Mouse (Mus musculus): ENCODE measurements around the gene Fam177a. TPM values are rescaled to one million over a fixed set of nuclear protein-coding genes. Genes with fewer than 3 reads are reported as not detected.
"Not testable (repeated sequence)": the region's sequence is repeated elsewhere in the genome, so short reads cannot be mapped to it uniquely, and the experiment has no call there.

Fam177a gene
- total RNA-seq (2021) = 10 to 100 TPM; 22.3 to 38.5 TPM

DNA sequence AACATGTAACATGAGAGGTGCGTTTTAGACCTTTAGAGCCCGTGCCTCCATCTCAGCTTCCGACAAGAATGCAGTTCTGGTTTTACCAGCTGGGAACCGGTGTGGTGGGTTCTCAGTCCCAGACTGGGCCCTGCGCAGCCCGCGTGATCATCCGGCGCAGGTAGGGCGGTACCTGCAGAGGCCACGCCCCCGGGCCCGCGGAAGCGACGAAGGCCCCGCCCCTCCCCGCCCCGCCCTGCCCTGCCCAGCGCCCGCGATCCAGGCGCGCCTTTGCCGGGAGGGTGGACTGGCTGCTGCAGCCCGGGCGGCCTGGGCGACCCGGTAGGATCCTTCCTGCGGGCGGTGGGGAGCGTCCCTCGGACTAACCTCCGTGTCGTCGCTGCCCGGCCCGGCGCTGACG lies at the start of gene Fam177a:
Gene Fam177a (plus strand): TSS at position 228 of the 400 bp plus-strand sequence.
- DNase-seq (ENCODE audit: extremely low spot score in 1 of 2, low spot score in 2 of 2); intact Hi-C loops (cut with DNase I): not testable (repeated sequence)

DNA sequence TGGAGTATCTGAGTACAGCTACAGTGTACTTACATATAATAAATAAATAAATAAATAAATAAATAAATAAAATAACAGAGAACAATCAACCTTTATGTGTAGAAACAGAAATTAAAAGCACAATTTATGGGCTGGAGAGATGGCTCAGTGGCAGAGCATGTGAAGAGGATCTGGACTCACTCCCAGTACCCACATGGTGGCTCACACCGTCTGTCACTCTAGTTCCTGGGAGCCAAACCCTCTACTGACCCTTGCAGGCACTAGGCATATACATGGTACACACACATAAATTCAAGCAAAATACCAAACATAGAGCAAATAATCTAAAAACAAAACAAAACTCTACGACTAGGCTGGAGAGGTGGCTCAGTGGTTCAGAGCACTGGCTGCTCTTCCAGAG lies 49.0 kb upstream of the Fam177a start:
- DNase-seq (ENCODE audit: extremely low spot score in 1 of 2, low spot score in 2 of 2) = no peak
- intact Hi-C loops (cut with DNase I) = no loop called here

DNA sequence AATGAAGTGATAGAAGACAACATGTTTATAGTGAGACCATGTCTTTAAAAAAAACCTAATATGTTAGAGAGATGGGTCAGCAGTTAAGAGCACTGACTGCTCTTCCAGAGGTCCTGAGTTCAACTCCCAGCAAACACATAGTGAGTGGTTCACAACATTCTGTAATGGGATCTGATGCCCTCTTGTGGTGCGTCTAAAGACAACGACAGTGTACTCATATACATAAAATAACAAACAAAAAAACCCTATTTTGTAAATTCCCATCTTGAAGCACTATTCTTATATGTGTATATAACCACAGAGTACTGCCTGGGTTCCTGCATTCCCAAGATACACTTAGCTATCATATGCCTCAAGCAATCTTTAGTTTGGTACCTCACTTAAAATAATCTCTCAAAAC lies 45.6 kb upstream of the Fam177a start:
- intact Hi-C loops (cut with DNase I); DNase-seq (ENCODE audit: extremely low spot score in 1 of 2, low spot score in 2 of 2): not testable (repeated sequence)

- intact Hi-C loops (cut with DNase I) = not testable (repeated sequence)
- DNase-seq (ENCODE audit: extremely low spot score in 1 of 2, low spot score in 2 of 2) = peak; percentile 91 to 96
These were observed 44.3 kb upstream of the Fam177a start, which contains the start of the genes 2700097O09Rik and Srp54a for GRCm38 (mm10) chr12:55079726-55080600. Gene 2700097O09Rik, minus strand, starts transcription at chr12:55080110. Gene Srp54a, plus strand, starts transcription at chr12:55080262.

DNA sequence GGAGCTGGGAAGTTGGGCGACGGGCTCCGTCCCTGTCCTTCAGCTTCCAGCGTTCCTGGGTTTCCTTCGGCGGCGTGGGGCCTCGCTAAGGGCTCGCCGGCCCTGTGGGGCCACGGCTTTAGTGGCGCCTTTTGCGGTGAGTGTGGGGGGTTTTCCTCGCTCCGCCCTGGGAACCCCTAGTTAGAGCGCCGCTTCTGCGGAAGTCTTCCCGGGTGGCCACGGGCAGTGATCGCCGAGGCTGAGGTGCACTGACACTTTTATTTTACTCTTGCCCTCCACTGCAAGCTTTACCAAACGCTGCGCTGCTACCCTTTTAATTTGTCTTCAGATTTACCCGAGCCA lies 43.7 kb upstream of the Fam177a start:
- DNase-seq (ENCODE audit: extremely low spot score in 1 of 2, low spot score in 2 of 2); intact Hi-C loops (cut with DNase I): not testable (repeated sequence)

GRCm38 (mm10) chr12:55092127-55092526 lies 32.1 kb upstream of the Fam177a start:
- DNase-seq (ENCODE audit: extremely low spot score in 1 of 2, low spot score in 2 of 2); intact Hi-C loops (cut with DNase I): not testable (repeated sequence)

- intact Hi-C loops (cut with DNase I); DNase-seq (ENCODE audit: extremely low spot score in 1 of 2, low spot score in 2 of 2): not testable (repeated sequence)
These were observed 11.7 kb upstream of the Fam177a start for GRCm38 (mm10) chr12:55112616-55113015.

DNA sequence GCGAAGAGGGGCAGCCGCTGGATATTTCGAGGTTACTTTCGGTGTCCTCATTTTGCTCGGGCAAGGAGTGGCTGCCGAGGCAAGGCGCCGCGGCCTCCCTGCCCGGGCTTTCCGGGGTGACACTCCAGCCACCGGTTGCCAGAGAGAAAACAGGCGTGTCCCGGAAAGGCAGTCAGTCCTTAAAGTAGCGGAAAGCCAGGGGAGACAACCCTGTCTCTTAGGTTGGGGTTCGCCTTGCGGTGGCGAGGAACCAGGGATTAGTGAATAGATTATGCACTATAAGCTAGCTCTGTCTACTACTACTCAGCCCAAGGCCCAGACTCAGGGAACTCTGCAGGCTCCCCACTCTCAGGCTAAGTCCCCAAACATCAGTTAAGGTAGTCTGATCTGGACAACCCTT lies 462 bp downstream of the Fam177a start:
- intact Hi-C loops (cut with DNase I); DNase-seq (ENCODE audit: extremely low spot score in 1 of 2, low spot score in 2 of 2): not testable (repeated sequence)

DNA sequence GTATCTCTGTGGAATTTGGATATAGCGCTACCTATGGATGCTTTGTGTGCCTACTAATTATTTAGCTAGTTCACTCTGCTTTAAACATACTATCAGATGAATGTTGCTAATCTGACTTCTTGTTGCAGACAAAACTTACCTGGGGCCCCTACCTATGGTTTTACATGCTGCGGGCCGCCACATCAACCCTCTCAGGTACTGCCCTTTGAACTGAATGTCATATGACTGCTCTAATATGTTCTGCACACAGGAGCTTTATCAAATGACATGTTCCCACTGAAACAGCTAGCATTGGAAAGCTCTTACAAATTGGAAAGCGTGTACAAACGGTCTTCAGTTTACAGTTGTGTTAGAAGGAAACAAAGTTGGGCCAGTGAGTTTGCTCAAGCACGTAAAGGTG lies 11.3 kb downstream of the Fam177a start:
- intact Hi-C loops (cut with DNase I); DNase-seq (ENCODE audit: extremely low spot score in 1 of 2, low spot score in 2 of 2): not testable (repeated sequence)

DNA sequence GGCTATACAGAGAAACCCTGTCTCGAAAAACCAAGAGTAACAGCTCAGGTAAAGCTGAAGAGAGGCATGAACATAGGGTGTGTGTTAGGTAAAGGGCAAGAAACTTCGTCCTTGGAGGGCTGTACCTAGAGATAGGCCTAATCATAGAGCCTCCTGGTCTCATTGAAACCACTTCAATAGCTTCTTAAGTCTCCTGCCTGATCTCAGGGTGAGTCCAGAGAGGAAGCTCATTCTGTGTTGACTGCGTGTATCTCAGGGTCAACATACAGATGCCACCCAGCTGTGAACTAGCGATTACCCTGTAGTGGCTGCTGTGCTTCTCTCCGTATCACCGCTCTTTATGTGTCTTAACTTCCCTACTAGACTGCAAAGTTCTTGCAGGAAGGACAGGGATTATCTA lies 13.6 kb downstream of the Fam177a start:
- DNase-seq (ENCODE audit: extremely low spot score in 1 of 2, low spot score in 2 of 2); intact Hi-C loops (cut with DNase I): not testable (repeated sequence)

GRCm38 (mm10) chr12:55154559-55155448 lies 30.5 kb downstream of the Fam177a start, which contains the start of gene Srp54b:
Gene Srp54b, plus strand, starts transcription at chr12:55155104.
- DNase-seq (ENCODE audit: extremely low spot score in 1 of 2, low spot score in 2 of 2); intact Hi-C loops (cut with DNase I): not testable (repeated sequence)

DNA sequence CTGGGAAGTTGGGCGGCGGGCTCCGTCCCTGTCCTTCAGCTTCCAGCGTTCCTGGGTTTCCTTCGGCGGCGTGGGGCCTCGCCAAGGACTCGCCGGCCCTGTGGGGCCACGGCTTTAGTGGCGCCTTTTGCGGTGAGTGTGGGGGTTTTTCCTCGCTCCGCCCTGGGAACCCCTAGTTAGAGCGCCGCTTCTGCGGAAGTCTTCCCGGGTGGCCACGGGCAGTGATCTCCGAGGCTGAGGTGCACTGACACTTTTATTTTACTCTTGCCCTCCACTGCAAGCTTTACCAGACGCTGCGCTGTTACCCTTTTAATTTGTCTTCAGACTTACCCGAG lies 31.1 kb downstream of the Fam177a start:
- intact Hi-C loops (cut with DNase I); DNase-seq (ENCODE audit: extremely low spot score in 1 of 2, low spot score in 2 of 2): not testable (repeated sequence)

- DNase-seq (ENCODE audit: extremely low spot score in 1 of 2, low spot score in 2 of 2); intact Hi-C loops (cut with DNase I): not testable (repeated sequence)
These were observed 42.8 kb downstream of the Fam177a start for GRCm38 (mm10) chr12:55167034-55167557.

DNA sequence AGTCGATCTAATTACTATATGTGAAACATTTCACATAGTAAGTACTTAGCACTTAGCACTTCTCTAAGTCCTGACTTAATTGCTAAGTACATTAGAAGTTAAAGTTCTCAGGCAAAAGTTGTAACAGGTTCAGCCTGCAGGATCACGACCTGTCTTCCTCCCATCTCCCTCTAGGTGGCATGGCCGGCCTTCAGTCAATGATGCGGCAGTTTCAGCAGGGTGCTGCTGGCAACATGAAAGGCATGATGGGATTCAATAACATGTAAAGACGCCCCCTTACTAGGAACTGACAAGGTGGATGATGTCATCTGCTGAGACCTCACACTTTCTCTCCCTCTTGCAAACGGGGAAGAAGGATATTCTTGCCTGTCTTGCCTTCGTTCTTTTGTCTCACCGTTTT lies 63.4 kb downstream of the Fam177a start:
- DNase-seq (ENCODE audit: extremely low spot score in 1 of 2, low spot score in 2 of 2); intact Hi-C loops (cut with DNase I): not testable (repeated sequence)

- DNase-seq (ENCODE audit: extremely low spot score in 1 of 2, low spot score in 2 of 2); intact Hi-C loops (cut with DNase I): not testable (repeated sequence)
These were observed 64.9 kb downstream of the Fam177a start for GRCm38 (mm10) chr12:55189127-55189526.

All from left cerebral cortex, postnatal 10 days (tissue).